Comparison of ENCODE assay signal across 8 mouse cellular contexts in the genomic region with DNA sequence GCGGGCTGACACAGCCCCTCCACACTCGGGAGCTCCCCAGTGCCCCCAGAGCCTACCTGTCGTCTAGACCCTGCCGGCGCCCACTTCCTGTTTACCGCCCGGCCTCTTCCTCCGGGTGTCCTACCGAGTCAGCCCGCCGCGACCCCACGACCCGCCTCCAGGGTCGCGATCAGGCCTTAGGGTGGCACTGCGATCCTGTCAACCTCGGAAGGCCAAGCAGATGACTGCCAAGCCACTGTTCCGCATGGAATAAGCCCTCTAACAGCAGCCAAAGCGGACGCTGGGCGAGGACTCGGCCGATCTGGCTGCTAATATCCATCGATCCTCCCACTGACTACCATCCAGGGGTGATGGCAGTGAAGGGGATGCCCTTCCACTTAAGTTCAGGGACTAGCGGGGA. TPM values are rescaled to one million over a fixed set of nuclear protein-coding genes. Genes with fewer than 3 reads are reported as not detected.
A peak's percentile ranks its signal among the peaks of the same experiment; 100 is the strongest.
DNase-seq lines count a peak whose midpoint lies in the region; ATAC-seq and TF ChIP-seq lines count a peak whose summit lies in the region.

Gene Aida (plus strand): TSS at position 126 of the 400 bp plus-strand sequence.

- no peak for TF ChIP-seq EP300 in MEL (IDR thresholded peaks at IDR 0.05; ENCODE audit: low read depth in 1 of 2, low read length in 2 of 2)

- TF ChIP-seq RAD21 in MEL (IDR thresholded peaks at IDR 0.05; ENCODE audit: low read depth, low read length) = no peak

- peaks cover 0 to 10% of the 10 kb centered on the region in 2 experiments; a peak in 2 of 4 replicates for H3K36me3 ChIP-seq in MEL (ENCODE audit: control insufficient read depth in 1 of 2, insufficient read depth in 2 of 2, low read length in 2 of 2)
- no peaks in the 10 kb centered on the region for H3K36me3 ChIP-seq in embryonic facial prominence, embryonic 12.5 days
- H3K36me3 ChIP-seq in heart, embryonic 11.5 days (ENCODE audit: control insufficient read depth, insufficient read depth, low read length) = no peaks in the 10 kb centered on the region
- H3K36me3 ChIP-seq in liver, embryonic 15.5 days (replicated peaks) = peaks cover 25% of the 10 kb centered on the region
- H3K36me3 ChIP-seq in neural tube, embryonic 12.5 days = 0 out of 2 replicates have a peak, but pooled peaks cover 14% of the 10 kb centered on the region

- no peaks in the 10 kb centered on the region for H3K4me1 ChIP-seq in MEL (ENCODE audit: control insufficient read depth in 1 of 2, insufficient read depth in 2 of 2, low read length in 2 of 2)
- H3K4me1 ChIP-seq in embryonic facial prominence, embryonic 12.5 days = no peaks in the 10 kb centered on the region
- H3K4me1 ChIP-seq in heart, embryonic 11.5 days (ENCODE audit: control insufficient read depth, insufficient read depth, low read length) = no peaks in the 10 kb centered on the region
- H3K4me1 ChIP-seq in liver, embryonic 15.5 days (replicated peaks) = no peaks in the 10 kb centered on the region
- no peaks in the 10 kb centered on the region for H3K4me1 ChIP-seq in neural tube, embryonic 12.5 days

- H3K27me3 ChIP-seq in MEL (ENCODE audit: control insufficient read depth in 1 of 2, insufficient read depth in 2 of 2, low read length in 2 of 2) = no peaks in the 10 kb centered on the region
- H3K27me3 ChIP-seq in embryonic facial prominence, embryonic 12.5 days = no peaks in the 10 kb centered on the region
- no peaks in the 10 kb centered on the region for H3K27me3 ChIP-seq in heart, embryonic 11.5 days (ENCODE audit: control insufficient read depth, insufficient read depth, low read length)
- H3K27me3 ChIP-seq in liver, embryonic 15.5 days = no peaks in the 10 kb centered on the region
- H3K27me3 ChIP-seq in neural tube, embryonic 12.5 days (replicated peaks) = no peaks in the 10 kb centered on the region

- peak within 1 kb of the TSS; percentile 68 for H3K27ac ChIP-seq in MEL (ENCODE audit: control insufficient read depth, low read depth, low read length)
- peak within 1 kb of the TSS; percentile 47 for H3K27ac ChIP-seq in embryonic facial prominence, embryonic 12.5 days
- peak within 1 kb of the TSS; percentile 41 for H3K27ac ChIP-seq in heart, embryonic 11.5 days (ENCODE audit: low read depth, low read length)
- peak within 1 kb of the TSS; percentile 82 for H3K27ac ChIP-seq in liver, embryonic 15.5 days (replicated peaks)
- no peak within 1 kb of the TSS for H3K27ac ChIP-seq in neural tube, embryonic 12.5 days

- no peak for TF ChIP-seq POLR2A in MEL (IDR thresholded peaks at IDR 0.05; ENCODE audit: control insufficient read depth in 1 of 2, insufficient read depth in 1 of 2, low read depth in 1 of 2, low read length in 2 of 2, poor library complexity in 1 of 2)

- H3K9ac ChIP-seq in MEL (ENCODE audit: control insufficient read depth, low read depth, low read length, poor library complexity, severe bottlenecking) = peak within 1 kb of the TSS; percentile 72
- peak within 1 kb of the TSS; percentile 50 for H3K9ac ChIP-seq in embryonic facial prominence, embryonic 12.5 days
- H3K9ac ChIP-seq in heart, embryonic 11.5 days (ENCODE audit: low read depth, low read length) = peak within 1 kb of the TSS; percentile 55
- peak within 1 kb of the TSS; percentile 68 for H3K9ac ChIP-seq in liver, embryonic 15.5 days
- peak within 1 kb of the TSS; percentile 49 for H3K9ac ChIP-seq in neural tube, embryonic 12.5 days

- no peak for ATAC-seq in embryonic facial prominence, embryonic 12.5 days (ENCODE audit: insufficient number of reproducible peaks, insufficient read depth, low FRiP score, low TSS enrichment)
- no peak for ATAC-seq in heart, embryonic 11.5 days (replicated peaks; ENCODE audit: insufficient number of reproducible peaks, low FRiP score, low TSS enrichment)
- ATAC-seq in liver, embryonic 15.5 days (ENCODE audit: insufficient read depth) = peak; percentile 13
- ATAC-seq in neural tube, embryonic 12.5 days (ENCODE audit: low FRiP score, low read depth) = peak; percentile 37

- peaks cover 10% of the 10 kb centered on the region; the same call in 1 of the 2 replicates for H3K79me2 ChIP-seq in MEL (ENCODE audit: control insufficient read depth, insufficient read depth, low read length, poor library complexity)

- H3K4me2 ChIP-seq in embryonic facial prominence, embryonic 12.5 days (replicated peaks) = peak within 1 kb of the TSS; percentile 51
- H3K4me2 ChIP-seq in heart, embryonic 11.5 days = peak within 1 kb of the TSS; percentile 61
- peak within 1 kb of the TSS; percentile 72 for H3K4me2 ChIP-seq in liver, embryonic 15.5 days
- peak within 1 kb of the TSS; percentile 60 for H3K4me2 ChIP-seq in neural tube, embryonic 12.5 days (replicated peaks)

- H3K4me3 ChIP-seq in MEL (ENCODE audit: control insufficient read depth in 1 of 2, insufficient read depth in 1 of 2, low read depth in 2 of 2, low read length in 2 of 2) = peak within 1 kb of the TSS; percentile 74 to 94
- peak within 1 kb of the TSS; percentile 49 for H3K4me3 ChIP-seq in embryonic facial prominence, embryonic 12.5 days
- peak within 1 kb of the TSS; percentile 53 for H3K4me3 ChIP-seq in heart, embryonic 11.5 days (ENCODE audit: low read depth, low read length)
- peak within 1 kb of the TSS; percentile 65 for H3K4me3 ChIP-seq in liver, embryonic 15.5 days (replicated peaks)
- peak within 1 kb of the TSS; percentile 49 for H3K4me3 ChIP-seq in neural tube, embryonic 12.5 days

- H3K9me3 ChIP-seq in MEL (replicated peaks; ENCODE audit: insufficient read depth, low read length) = no peaks in the 10 kb centered on the region
- no peaks in the 10 kb centered on the region for H3K9me3 ChIP-seq in embryonic facial prominence, embryonic 12.5 days
- H3K9me3 ChIP-seq in heart, embryonic 11.5 days (replicated peaks; ENCODE audit: control insufficient read depth, low read length) = no peaks in the 10 kb centered on the region
- no peaks in the 10 kb centered on the region for H3K9me3 ChIP-seq in liver, embryonic 15.5 days (replicated peaks)
- no peaks in the 10 kb centered on the region for H3K9me3 ChIP-seq in neural tube, embryonic 12.5 days

- DNase-seq in A20 (ENCODE audit: low read depth, low spot score) = peak; percentile 90
- peak; percentile 77 for DNase-seq in MEL (ENCODE audit: low read depth, low spot score)
- peak; percentile 34 to 62 for DNase-seq in kidney, postnatal 36 days
- DNase-seq in MN1 (ENCODE audit: low spot score) = no peak

- TF ChIP-seq CTCF in MEL (IDR thresholded peaks at IDR 0.05 in 2 of 3, conservative IDR thresholded peaks at IDR 0.05 in 1 of 3; ENCODE audit: control insufficient read depth in 1 of 3, insufficient read depth in 1 of 3, low read depth in 2 of 3, low read length in 3 of 3, poor library complexity in 1 of 3, severe bottlenecking in 1 of 3) = no peak

- WGBS in embryonic facial prominence, embryonic 12.5 days = under 1% methylated on average over 26 of the region's 26 CpGs
- 0% methylated on average over 26 of the region's 26 CpGs for WGBS in heart, embryonic 11.5 days (ENCODE audit: insufficient replicate concordance)
- WGBS in liver, embryonic 15.5 days (ENCODE audit: insufficient replicate concordance) = under 1% methylated on average over 26 of the region's 26 CpGs
- under 1% methylated on average over 26 of the region's 26 CpGs for WGBS in neural tube, embryonic 12.5 days

TF ChIP-seq in MEL, 35 proteins besides CTCF, POLR2A, EP300 and RAD21:
- TF ChIP-seq ELF1 (IDR thresholded peaks at IDR 0.05; ENCODE audit: low read depth, low read length) (peak; percentile 49; the same call in 1 of the 2 replicates), RCOR1 (IDR thresholded peaks at IDR 0.05; ENCODE audit: low read depth, low read length) (no peak)

RNA-seq across cellular contexts. Expression of gene Aida, which starts in this region (rescaled TPM):
- 17.7 and 21.5 TPM in 2 replicates for total RNA-seq in MEL (2012; rRNA removed)
- polyA plus RNA-seq in MEL (2012; ENCODE audit: insufficient read depth in 1 of 2, insufficient read length in 2 of 2, low read depth in 1 of 2, low replicate concordance in 2 of 2, missing spikeins in 1 of 2) = 10 to 100 TPM in 1 of 2 experiments, not detected in 1; 36.0 TPM
- 71.1 and 71.6 TPM in 2 replicates for polyA plus RNA-seq in embryonic facial prominence, embryonic 12.5 days (2016; fragmentation: Nextera tagmentation; extraction: Ambion mirVana)
- 16.0 and 21.7 TPM in 2 replicates for polyA plus RNA-seq in heart, embryonic 11.5 days (2014; fragmentation: Nextera tagmentation; extraction: Ambion mirVana)
- polyA plus RNA-seq in liver, embryonic 15.5 days (2015; fragmentation: Nextera tagmentation; extraction: Ambion mirVana) = 16.2 and 17.5 TPM in 2 replicates
- 57.7 and 68.8 TPM in 2 replicates for polyA plus RNA-seq in neural tube, embryonic 12.5 days (2016; fragmentation: Nextera tagmentation; extraction: Ambion mirVana)

Comparison
In these comparisons a context has a peak if more than half of its experiments do, and no peak if none do; other contexts are left out.
1. ATAC-seq: peak in liver, embryonic 15.5 days (single experiment) and neural tube, embryonic 12.5 days (single experiment); none in embryonic facial prominence, embryonic 12.5 days (single experiment) and heart, embryonic 11.5 days (single experiment).
2. Peak in every context shown above with its lines, with median percentiles within 50 percentile points of each other: H3K4me3 ChIP-seq, H3K9ac ChIP-seq and H3K4me2 ChIP-seq.